Mouse (Mus musculus): Measurements from ENCODE around the gene Mast4. TPM values are rescaled to one million over a fixed set of nuclear protein-coding genes. Genes with fewer than 3 reads are reported as not detected.

Mast4 gene
- total and polyA plus RNA-seq, 3 experiments: 2.7 to 7.0 TPM; not detected in 1

- no peaks in the 10 kb centered on the region for H3K36me3 ChIP-seq (ENCODE audit: control insufficient read depth in 1 of 2, insufficient read depth in 2 of 2, low read length in 2 of 2)
- no peaks in the 10 kb centered on the region for H3K9me3 ChIP-seq (replicated peaks; ENCODE audit: insufficient read depth, low read length)
- H3K27ac ChIP-seq (ENCODE audit: control insufficient read depth, low read depth, low read length): no peak overlapping the region
- no peak overlapping the region for H3K9ac ChIP-seq (ENCODE audit: control insufficient read depth, low read depth, low read length, poor library complexity, severe bottlenecking)
- H3K4me3 ChIP-seq (ENCODE audit: control insufficient read depth in 1 of 2, insufficient read depth in 1 of 2, low read depth in 2 of 2, low read length in 2 of 2): no peak overlapping the region
- no peaks in the 10 kb centered on the region for H3K27me3 ChIP-seq (ENCODE audit: control insufficient read depth in 1 of 2, insufficient read depth in 2 of 2, low read length in 2 of 2)
- TF ChIP-seq SMC3 (IDR thresholded peaks at IDR 0.05; ENCODE audit: low read depth, low read length): no peak
- no peak for TF ChIP-seq POLR2A (IDR thresholded peaks at IDR 0.05; ENCODE audit: control insufficient read depth in 1 of 2, insufficient read depth in 1 of 2, low read depth in 1 of 2, low read length in 2 of 2, poor library complexity in 1 of 2)
- no peak for TF ChIP-seq TAL1 (IDR thresholded peaks at IDR 0.05; ENCODE audit: low read length)
- TF ChIP-seq ZC3H11A (IDR thresholded peaks at IDR 0.05; ENCODE audit: low read depth, low read length): no peak
- no peak for TF ChIP-seq POLR2AphosphoS2 (IDR thresholded peaks at IDR 0.05; ENCODE audit: low read length)
- TF ChIP-seq CHD2 (IDR thresholded peaks at IDR 0.05; ENCODE audit: low read length): no peak
- TF ChIP-seq ELF1 (IDR thresholded peaks at IDR 0.05; ENCODE audit: low read depth, low read length): no peak
- TF ChIP-seq POLR2AphosphoS5 (IDR thresholded peaks at IDR 0.05; ENCODE audit: borderline replicate concordance, low read depth, low read length): no peak
- no peak for TF ChIP-seq MAZ (IDR thresholded peaks at IDR 0.05; ENCODE audit: low read depth, low read length)
- no peak for TF ChIP-seq ZKSCAN1 (IDR thresholded peaks at IDR 0.05; ENCODE audit: low read depth, low read length)
- no peak for TF ChIP-seq TBP (IDR thresholded peaks at IDR 0.05; ENCODE audit: low read depth, low read length)
- no peak for TF ChIP-seq KAT2A (conservative IDR thresholded peaks at IDR 0.05; ENCODE audit: low read depth, low read length)
- TF ChIP-seq JUND (IDR thresholded peaks at IDR 0.05; ENCODE audit: low read depth, low read length): no peak
- no peak for TF ChIP-seq RAD21 (IDR thresholded peaks at IDR 0.05; ENCODE audit: low read depth, low read length)
- TF ChIP-seq BHLHE40 (IDR thresholded peaks at IDR 0.05; ENCODE audit: borderline replicate concordance, low read depth, low read length): no peak
- no peaks in the 10 kb centered on the region for H3K79me2 ChIP-seq (ENCODE audit: control insufficient read depth, insufficient read depth, low read length, poor library complexity)
- no peaks in the 10 kb centered on the region for H3K4me1 ChIP-seq (ENCODE audit: control insufficient read depth in 1 of 2, insufficient read depth in 2 of 2, low read length in 2 of 2)
- no peak for DNase-seq (ENCODE audit: low read depth, low spot score)
These were observed 133.1 kb downstream of the Mast4 start for GRCm38 (mm10) chr13:103201016-103201760.

- TF ChIP-seq NRF1 (IDR thresholded peaks at IDR 0.05; ENCODE audit: insufficient read depth, low read depth, low read length, poor library complexity, severe bottlenecking): no peak
- TF ChIP-seq UBTF (IDR thresholded peaks at IDR 0.05; ENCODE audit: borderline replicate concordance, insufficient read depth, low read depth, low read length): no peak
- TF ChIP-seq POLR2AphosphoS2 (IDR thresholded peaks at IDR 0.05; ENCODE audit: low read length): no peak
- no peak for TF ChIP-seq SIN3A (IDR thresholded peaks at IDR 0.05; ENCODE audit: low read length)
- no peak for TF ChIP-seq USF2 (IDR thresholded peaks at IDR 0.05; ENCODE audit: borderline replicate concordance in 1 of 2, insufficient read depth in 1 of 2, low read depth in 1 of 2, low read length in 2 of 2)
- no peak for TF ChIP-seq ZC3H11A (IDR thresholded peaks at IDR 0.05; ENCODE audit: low read depth, low read length)
- no peak for TF ChIP-seq MXI1 (IDR thresholded peaks at IDR 0.05; ENCODE audit: low read depth, low read length)
- TF ChIP-seq ZKSCAN1 (IDR thresholded peaks at IDR 0.05; ENCODE audit: low read depth, low read length): no peak
- TF ChIP-seq ETS1 (IDR thresholded peaks at IDR 0.05; ENCODE audit: low read depth, low read length): no peak
- no peak for TF ChIP-seq MAFK (IDR thresholded peaks at IDR 0.05; ENCODE audit: borderline replicate concordance, low read depth, low read length)
- no peak for TF ChIP-seq MAZ (IDR thresholded peaks at IDR 0.05; ENCODE audit: low read depth, low read length)
- no peak for TF ChIP-seq KAT2A (conservative IDR thresholded peaks at IDR 0.05; ENCODE audit: low read depth, low read length)
- TF ChIP-seq GATA1 (IDR thresholded peaks at IDR 0.05; ENCODE audit: low read depth, low read length): no peak
- TF ChIP-seq SMC3 (IDR thresholded peaks at IDR 0.05; ENCODE audit: low read depth, low read length): no peak
- no peak for TF ChIP-seq NELFE (IDR thresholded peaks at IDR 0.05; ENCODE audit: low read depth, low read length)
- no peak for TF ChIP-seq CTCF (IDR thresholded peaks at IDR 0.05 in 2 of 3, conservative IDR thresholded peaks at IDR 0.05 in 1 of 3; ENCODE audit: control insufficient read depth in 1 of 3, insufficient read depth in 1 of 3, low read depth in 2 of 3, low read length in 3 of 3, poor library complexity in 1 of 3, severe bottlenecking in 1 of 3)
- no peak for TF ChIP-seq BHLHE40 (IDR thresholded peaks at IDR 0.05; ENCODE audit: borderline replicate concordance, low read depth, low read length)
- TF ChIP-seq POLR2AphosphoS5 (IDR thresholded peaks at IDR 0.05; ENCODE audit: borderline replicate concordance, low read depth, low read length): no peak
- TF ChIP-seq ZNF384 (IDR thresholded peaks at IDR 0.05; ENCODE audit: low read depth, low read length): no peak
- no peak for DNase-seq (ENCODE audit: low read depth, low spot score)
- Histone ChIP-seq H3K27me3 (ENCODE audit: control insufficient read depth in 1 of 2, insufficient read depth in 2 of 2, low read length in 2 of 2) (no peaks in the 10 kb centered on the region), H3K4me3 (ENCODE audit: control insufficient read depth in 1 of 2, insufficient read depth in 1 of 2, low read depth in 2 of 2, low read length in 2 of 2) (no peak overlapping the region), H3K36me3 (ENCODE audit: control insufficient read depth in 1 of 2, insufficient read depth in 2 of 2, low read length in 2 of 2) (no peaks in the 10 kb centered on the region), H3K9ac (ENCODE audit: control insufficient read depth, low read depth, low read length, poor library complexity, severe bottlenecking) (no peak overlapping the region), H3K27ac (ENCODE audit: control insufficient read depth, low read depth, low read length) (no peak overlapping the region), H3K9me3 (replicated peaks; ENCODE audit: insufficient read depth, low read length) (no peaks in the 10 kb centered on the region), H3K79me2 (ENCODE audit: control insufficient read depth, insufficient read depth, low read length, poor library complexity) (no peaks in the 10 kb centered on the region), H3K4me1 (ENCODE audit: control insufficient read depth in 1 of 2, insufficient read depth in 2 of 2, low read length in 2 of 2) (no peaks in the 10 kb centered on the region)
These were observed 134.3 kb downstream of the Mast4 start for GRCm38 (mm10) chr13:103199823-103200660.

Data from MEL (cell line).